Mouse (Mus musculus): Measurements from ENCODE around the gene Kdelr2. TPM values are rescaled to one million over a fixed set of nuclear protein-coding genes. Genes with fewer than 3 reads are reported as not detected.
A peak's percentile ranks its signal among the peaks of the same experiment; 100 is the strongest.

The Kdelr2 gene
- total RNA-seq, 2 experiments from 2014 or later, result 55.6 to 58.0 TPM

GRCm38 (mm10) chr5:143466891-143467669 lies 63.4 kb downstream of the Kdelr2 start:
- no peak for DNase-seq (ENCODE audit: low spot score)
- intact Hi-C loops (cut with DNase I), result loop anchor here (5.0 kb wide), 1 partner anchor 40 kb away; no protein-coding TSS in a partner anchor

DNA sequence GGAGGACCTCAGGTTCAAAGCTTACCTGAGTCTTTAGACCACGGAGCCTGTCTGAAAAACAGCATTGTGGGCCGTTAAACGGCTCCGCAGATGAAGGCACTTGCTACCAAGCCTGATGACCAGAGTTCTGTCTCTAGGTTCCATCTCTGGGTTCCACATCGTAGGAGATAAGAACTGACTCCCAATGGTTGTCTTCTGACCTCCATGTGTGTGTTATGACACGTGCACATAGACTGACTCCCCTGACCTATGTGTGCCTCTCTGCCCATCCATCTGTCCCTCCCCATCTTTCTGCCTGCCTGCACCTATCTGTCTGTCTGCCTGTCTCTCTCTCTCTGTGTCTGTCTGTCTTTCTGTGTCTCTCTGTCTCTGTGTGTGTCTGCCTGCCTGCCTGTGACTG lies 64.3 kb downstream of the Kdelr2 start:
- DNase-seq (ENCODE audit: low spot score), result no peak
- intact Hi-C loops (cut with DNase I), result loop anchor here (5.0 kb wide), 1 partner anchor 39 kb away; no protein-coding TSS in a partner anchor

GRCm38 (mm10) chr5:143469628-143470027 lies 66.0 kb downstream of the Kdelr2 start:
- DNase-seq (ENCODE audit: low spot score), result no peak
- intact Hi-C loops (cut with DNase I), result loop anchor here (5.0 kb wide), 1 partner anchor 38 kb away; no protein-coding TSS in a partner anchor

- intact Hi-C loops (cut with DNase I), result no loop called here
Observed at GRCm38 (mm10) chr5:143470421-143471164, 67.0 kb downstream of the Kdelr2 start.

DNA sequence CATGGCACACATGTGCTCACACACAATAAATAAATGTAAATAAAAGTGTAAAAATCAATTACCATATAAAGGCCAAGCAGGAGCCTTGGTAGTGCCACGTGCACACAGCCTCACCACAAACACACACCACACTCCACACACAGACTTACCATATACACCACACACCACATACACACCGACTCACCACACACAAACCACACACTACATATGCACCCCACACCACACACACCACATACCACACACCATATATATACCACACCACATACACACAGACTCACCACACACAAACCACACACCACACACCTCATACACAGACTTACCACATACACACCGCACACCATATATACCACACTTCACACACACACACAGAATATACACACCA lies 67.5 kb downstream of the Kdelr2 start:
- intact Hi-C loops (cut with DNase I), result no loop called here
- no peak for DNase-seq (ENCODE audit: low spot score)

More at GRCm38 (mm10) chr5:143470421-143471164, 67.0 kb downstream of the Kdelr2 start:
- peak; percentile 48 for DNase-seq (ENCODE audit: low spot score)

Other genes starting within 250 kb of the Kdelr2 start
- 1 to 10 TPM; 3.9 to 5.4 TPM for gene Rbak, start 223.1 kb upstream of the Kdelr2 start, total RNA-seq (2021)
- gene Spdye4b, start 222.8 kb upstream of the Kdelr2 start, total RNA-seq (2021), result not detected
- not detected for gene Spdye4a, start 176.9 kb upstream of the Kdelr2 start, total RNA-seq (2021)
- 10 to 100 TPM in 1 of 2 experiments, 1 to 10 TPM in 1; 9.5 to 11.0 TPM for gene Zfp12, start 168.7 kb upstream of the Kdelr2 start, total RNA-seq (2021)
- 1 to 10 TPM; 4.8 to 5.7 TPM for gene Zfp316, start 133.8 kb upstream of the Kdelr2 start, total RNA-seq (2021)
- under 1 TPM in 1 of 2 experiments, not detected in 1; 0.25 TPM for gene Zfp853, start 110.2 kb upstream of the Kdelr2 start, total RNA-seq (2021)
- gene E130309D02Rik, start 88.5 kb upstream of the Kdelr2 start, total RNA-seq (2021), result 10 to 100 TPM; 14.1 to 17.2 TPM
- 10 to 100 TPM; 26.4 to 29.8 TPM for gene Zdhhc4, start 74.6 kb upstream of the Kdelr2 start, total RNA-seq (2021)
- not detected for gene Grid2ip, start 46.5 kb upstream of the Kdelr2 start, total RNA-seq (2021)
- 1 to 10 TPM; 7.6 to 8.2 TPM for gene Daglb, start 60.7 kb downstream of the Kdelr2 start, total RNA-seq (2021)
- gene Rac1, start 124.2 kb downstream of the Kdelr2 start, total RNA-seq (2021), result 100 to 1,000 TPM; 215 to 235 TPM
- 10 to 100 TPM; 43.8 to 44.9 TPM for gene Cyth3, start 218.6 kb downstream of the Kdelr2 start, total RNA-seq (2021)

Measured in heart, postnatal 25 days (tissue).